Mouse (Mus musculus) G1E (cell line): ENCODE results near the gene Luzp1. TPM values are rescaled to one million over a fixed set of nuclear protein-coding genes. Genes with fewer than 3 reads are reported as not detected.

ENCODE experiments used
- ATAC-seq: 2 replicates; pipeline ENCODE4 v1.8.0; 2016; ENCODE audit warnings: mild to moderate bottlenecking; ENCODE audit not compliant: insufficient number of reproducible peaks, poor library complexity, low FRiP score, severe bottlenecking; ENCODE audit errors: extremely low read depth
- DNase-seq: peaks from one replicate; pipeline ENCODE4 v3.0.0; 2012; ENCODE audit warnings: low spot score
- H3K27me3 ChIP-seq: 2 replicates; pipeline ENCODE4 v1.6.1; 2012; ENCODE audit warnings: mild to moderate bottlenecking, low read length, inconsistent platforms; ENCODE audit not compliant: insufficient read depth
- H3K36me3 ChIP-seq: replicated peaks from 2 replicates; pipeline ENCODE3; 2012; ENCODE audit warnings: mild to moderate bottlenecking, inconsistent platforms
- H3K4me1 ChIP-seq: 2 replicates; pipeline ENCODE4 v1.6.1; 2012; ENCODE audit warnings: low read depth, low read length, inconsistent platforms, mixed read lengths; ENCODE audit not compliant: insufficient read depth
- H3K4me3 ChIP-seq: 2 replicates; pipeline ENCODE4 v1.5.1; 2012; ENCODE audit warnings: low read depth, mild to moderate bottlenecking, inconsistent platforms, low read length, moderate library complexity, mixed read lengths
- H3K9me3 ChIP-seq: replicated peaks from 2 replicates; pipeline ENCODE4 v1.6.1; 2012; ENCODE audit warnings: inconsistent platforms
- CTCF ChIP-seq: IDR thresholded peaks from 2 replicates; pipeline ENCODE4 v1.5.1; 2012; ENCODE audit warnings: low read depth, low read length, inconsistent platforms, mixed read lengths
- GATA1 ChIP-seq: IDR thresholded peaks from 2 replicates; pipeline ENCODE4 v1.6.1; 2012; ENCODE audit warnings: borderline replicate concordance, low read length, inconsistent platforms, mixed read lengths
- GATA2 ChIP-seq: IDR thresholded peaks from 2 replicates; pipeline ENCODE4 v1.6.1; 2012; ENCODE audit warnings: low read depth, low read length, inconsistent platforms, borderline replicate concordance
- POLR2AphosphoS5 ChIP-seq: IDR thresholded peaks from 2 replicates; pipeline ENCODE4 v1.6.1; 2012; ENCODE audit warnings: low read depth, low read length, inconsistent platforms; ENCODE audit not compliant: insufficient replicate concordance
- TAL1 ChIP-seq: conservative IDR thresholded peaks from 2 replicates; pipeline ENCODE4 v1.6.1; 2012; ENCODE audit warnings: low read depth, low read length, inconsistent platforms, mixed read lengths
- polyA plus RNA-seq: library from polyadenylated mRNA; stranded (reverse); fragments of >175 nt; gene quantifications from 2 replicates; pipeline ENCODE4 v1.2.3, GENCODE M21; 2012
- total RNA-seq, 2 experiments: library from RNA; stranded (forward) in 1 of 2; stranded (reverse) in 1 of 2; fragments of 200-1000 nt in 1 of 2; fragments of >200 nt in 1 of 2; fragmentation: Nextera tagmentation in 1 of 2; gene quantifications; 2 replicates each; pipeline ENCODE4 v1.2.3; 2014 to 2017

The Luzp1 gene
- total RNA-seq (2014; fragmentation: Nextera tagmentation) (not detected in 2 replicates), total RNA-seq (2017) (0.06 and 0.33 TPM in 2 replicates), polyA plus RNA-seq (not detected in 2 replicates)

DNA sequence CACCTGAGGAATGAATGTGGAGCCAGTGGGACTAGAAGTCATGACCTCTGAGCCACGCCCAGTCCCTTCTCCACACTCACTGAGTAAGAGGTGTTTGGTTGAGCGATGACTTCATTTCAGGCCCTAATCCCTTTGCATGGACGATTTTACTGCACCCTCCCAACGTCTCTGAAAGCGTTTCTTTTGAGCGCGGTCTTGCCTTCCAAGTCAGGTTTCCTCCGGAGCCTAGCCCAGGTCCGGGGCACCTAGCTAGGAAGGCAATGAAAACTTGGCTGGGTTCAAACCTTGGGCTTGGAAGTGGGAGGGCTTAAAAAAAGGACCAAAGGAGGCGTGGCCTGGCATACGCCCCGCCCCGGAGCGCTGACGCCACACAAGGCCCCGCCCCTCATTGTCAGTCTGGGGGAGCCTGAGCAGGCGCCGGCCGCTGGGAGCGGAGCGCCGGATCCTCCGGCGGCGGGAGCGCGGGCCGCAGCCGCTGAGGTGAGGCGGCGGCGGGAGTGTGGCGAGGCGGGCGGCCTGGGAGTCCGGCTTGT, at the start of gene Luzp1:
Gene Luzp1 (plus strand): TSS at position 391 of the 533 bp plus-strand sequence.
- Histone ChIP-seq H3K36me3 (no peaks in the 10 kb centered on the region), H3K4me1 (no peaks in the 10 kb centered on the region), H3K9me3 (peaks cover 11% of the 10 kb centered on the region), H3K27me3 (peaks cover 5% of the 10 kb centered on the region; the same call in 1 of the 2 replicates), H3K4me3 (no peak within 1 kb of the TSS)
- TF ChIP-seq CTCF (no peak), TAL1 (no peak), POLR2AphosphoS5 (no peak), GATA1 (no peak)
- no peak for DNase-seq
- ATAC-seq, result no peak

DNA sequence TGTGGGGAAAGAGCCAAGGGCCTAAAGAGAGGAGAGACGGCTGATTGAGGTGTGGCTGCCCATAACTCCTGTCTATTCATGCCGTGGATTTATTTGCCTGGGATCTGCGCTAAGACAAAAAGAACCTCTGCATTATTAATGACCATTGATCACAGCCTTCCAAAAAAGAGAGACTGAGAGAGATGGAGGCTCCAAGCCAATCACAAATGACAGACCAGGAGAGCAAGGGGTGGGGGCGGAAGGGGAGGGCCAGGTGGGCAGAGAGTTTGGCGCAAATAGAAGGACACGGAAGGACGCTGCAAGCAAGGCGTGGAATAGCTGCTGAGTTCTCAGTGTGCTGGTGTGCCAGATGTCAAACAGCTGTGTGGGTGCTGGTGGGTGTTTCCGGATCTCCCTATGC, 46.3 kb upstream of the Luzp1 start, which contains the start of gene Htr1d:
Gene Htr1d (plus strand): TSS at position 301 of the 400 bp plus-strand sequence.
- no peak for TF ChIP-seq TAL1
- no peak for TF ChIP-seq CTCF
- no peak for TF ChIP-seq GATA2
- TF ChIP-seq GATA1, result no peak
- no peak for TF ChIP-seq POLR2AphosphoS5
- no peaks in the 10 kb centered on the region for H3K9me3 ChIP-seq
- H3K4me1 ChIP-seq, result no peaks in the 10 kb centered on the region
- peaks cover 10% of the 10 kb centered on the region for H3K27me3 ChIP-seq
- ATAC-seq (no peak), DNase-seq (no peak)
- H3K36me3 ChIP-seq, result no peaks in the 10 kb centered on the region
- H3K4me3 ChIP-seq, result no peak within 1 kb of the TSS

DNA sequence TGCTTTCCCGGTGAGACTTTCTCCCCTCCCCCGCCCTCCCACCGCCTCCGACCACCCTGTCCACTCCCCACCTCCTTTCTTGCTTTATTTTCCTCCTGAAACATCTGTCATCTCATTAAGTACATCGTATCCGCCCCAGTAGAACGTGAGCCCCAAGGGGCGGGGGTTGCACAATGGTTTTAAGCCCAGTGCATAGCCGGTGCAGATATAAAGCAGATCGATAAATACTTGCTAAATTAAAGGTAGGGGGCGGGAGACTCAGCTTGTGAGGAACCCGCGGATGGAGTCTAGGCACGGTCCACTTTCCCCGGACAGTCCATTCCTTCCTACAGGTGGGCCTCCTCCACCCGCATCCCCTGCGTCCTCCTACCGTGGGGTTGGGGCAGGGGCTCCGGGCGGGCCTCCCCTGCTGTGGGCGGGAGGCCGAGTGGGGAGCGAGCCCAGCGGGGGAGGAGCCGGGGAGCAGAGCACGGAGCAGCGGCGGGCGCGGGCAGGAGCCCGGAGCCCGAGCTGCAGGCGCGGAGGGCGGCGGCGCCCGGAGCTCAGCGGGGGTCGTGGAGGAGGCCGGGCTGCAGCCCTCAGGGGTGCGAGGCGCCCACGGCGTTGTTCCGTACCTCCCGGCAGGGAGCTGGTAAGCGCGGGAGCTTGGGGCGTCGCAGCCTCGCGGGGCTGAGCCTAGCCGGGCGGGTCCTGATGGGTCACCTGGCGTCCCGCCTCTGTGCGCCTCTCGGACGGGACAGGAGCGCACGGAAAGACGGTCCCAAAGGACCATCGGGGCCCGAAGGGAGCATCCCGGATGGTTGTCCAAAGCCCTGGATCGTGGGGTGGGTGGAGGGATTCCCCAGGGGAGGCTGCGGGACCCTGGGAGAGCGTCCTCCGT, 45.2 kb upstream of the Luzp1 start:
- Histone ChIP-seq H3K4me1 (no peaks in the 10 kb centered on the region), H3K36me3 (no peaks in the 10 kb centered on the region), H3K9me3 (no peaks in the 10 kb centered on the region), H3K27me3 (peaks cover 9% of the 10 kb centered on the region), H3K4me3 (no peak overlapping the region)
- ATAC-seq (no peak), DNase-seq (no peak)
- TF ChIP-seq GATA2, result no peak
- no peak for TF ChIP-seq TAL1
- TF ChIP-seq GATA1, result no peak
- no peak for TF ChIP-seq CTCF
- no peak for TF ChIP-seq POLR2AphosphoS5

DNA sequence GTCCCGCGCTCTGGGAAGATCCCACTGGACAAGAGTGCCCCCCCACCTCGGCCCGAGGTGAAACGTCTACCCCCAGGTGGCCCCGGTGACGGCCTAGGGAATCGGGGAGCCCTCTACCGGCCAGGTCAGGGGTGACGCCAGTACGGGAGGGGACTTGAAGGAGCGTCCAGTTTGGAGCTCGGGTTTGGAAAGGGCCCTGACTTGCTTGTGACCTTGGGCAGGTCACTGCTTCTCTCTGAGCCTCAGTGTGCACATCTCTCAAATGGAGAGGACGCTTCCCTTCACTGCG, 44.6 kb upstream of the Luzp1 start:
- peaks cover 9% of the 10 kb centered on the region for H3K27me3 ChIP-seq
- H3K4me3 ChIP-seq, result no peak overlapping the region
- no peak for ATAC-seq
- H3K9me3 ChIP-seq, result no peaks in the 10 kb centered on the region
- TF ChIP-seq TAL1, result no peak
- TF ChIP-seq GATA1, result no peak
- no peak for TF ChIP-seq GATA2
- no peak for TF ChIP-seq CTCF
- no peak for TF ChIP-seq POLR2AphosphoS5
- no peaks in the 10 kb centered on the region for H3K4me1 ChIP-seq
- DNase-seq, result no peak
- H3K36me3 ChIP-seq, result no peaks in the 10 kb centered on the region

DNA sequence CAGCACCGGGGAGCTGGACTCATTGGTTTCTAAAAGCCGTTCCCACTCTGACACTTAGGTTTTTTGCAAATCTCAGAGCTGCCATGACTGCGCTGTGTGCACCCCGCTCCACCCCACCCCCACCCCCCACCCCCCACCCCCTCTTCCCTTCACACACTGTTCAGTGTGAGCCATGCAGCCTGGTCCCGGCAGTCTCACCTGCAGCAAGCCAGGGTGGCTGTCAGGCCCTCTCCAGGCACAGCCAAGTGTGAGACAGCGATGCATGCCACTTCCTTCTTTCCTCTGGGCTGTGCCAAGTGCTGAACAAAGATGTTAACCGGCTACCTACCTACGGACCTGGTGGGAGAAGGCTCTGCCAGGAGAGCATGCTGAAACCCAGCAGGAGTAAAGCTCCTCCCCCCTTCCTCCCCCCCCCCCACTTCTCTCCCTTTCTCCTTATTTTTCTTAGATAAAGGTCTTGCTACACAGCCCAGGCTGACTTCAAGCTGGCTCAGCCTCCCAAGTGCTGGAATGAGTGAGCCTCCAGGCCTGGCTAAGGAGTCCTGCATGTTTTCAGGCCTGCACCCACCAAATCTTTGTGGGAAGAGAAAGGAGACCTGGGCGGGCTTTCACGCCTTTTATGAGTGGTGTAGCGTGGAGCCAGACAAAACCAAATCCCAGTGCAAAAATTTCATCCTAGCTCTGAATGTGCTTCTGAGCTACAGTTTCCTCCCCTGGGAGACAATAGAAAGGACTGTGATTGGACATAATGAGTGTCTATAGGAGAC, 38.8 kb upstream of the Luzp1 start:
- Histone ChIP-seq H3K4me1 (no peaks in the 10 kb centered on the region), H3K4me3 (no peak overlapping the region), H3K36me3 (no peaks in the 10 kb centered on the region), H3K9me3 (no peaks in the 10 kb centered on the region), H3K27me3 (peaks cover 3% of the 10 kb centered on the region)
- TF ChIP-seq CTCF (no peak), POLR2AphosphoS5 (no peak)
- ATAC-seq, result no peak
- no peak for DNase-seq

DNA sequence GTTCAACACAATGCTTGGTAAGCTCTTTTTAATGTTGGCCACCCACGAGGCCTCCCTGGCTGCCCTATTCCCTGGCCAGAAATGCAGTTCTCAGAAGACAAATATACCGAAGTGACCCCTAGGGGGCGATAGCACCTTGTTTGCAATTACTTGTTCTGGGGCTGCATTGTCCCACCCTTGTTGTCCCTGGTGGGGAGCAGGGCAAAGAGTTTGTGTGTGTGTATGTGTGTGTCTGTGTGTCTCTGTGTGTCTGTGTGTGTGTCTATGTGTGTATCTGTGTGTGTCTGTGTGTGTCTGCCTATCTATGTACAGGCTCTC, 38.2 kb upstream of the Luzp1 start:
- DNase-seq, result no peak
- Histone ChIP-seq H3K4me3 (no peak overlapping the region), H3K4me1 (no peaks in the 10 kb centered on the region), H3K27me3 (peaks cover 3% of the 10 kb centered on the region), H3K36me3 (no peaks in the 10 kb centered on the region), H3K9me3 (no peaks in the 10 kb centered on the region)
- ATAC-seq, result no peak
- TF ChIP-seq POLR2AphosphoS5, result no peak
- TF ChIP-seq CTCF, result peak; percentile 45
- TF ChIP-seq TAL1, result no peak
- no peak for TF ChIP-seq GATA1
- TF ChIP-seq GATA2, result no peak
